ENCODE assay signal across 23 mouse cellular contexts in the genomic region with DNA sequence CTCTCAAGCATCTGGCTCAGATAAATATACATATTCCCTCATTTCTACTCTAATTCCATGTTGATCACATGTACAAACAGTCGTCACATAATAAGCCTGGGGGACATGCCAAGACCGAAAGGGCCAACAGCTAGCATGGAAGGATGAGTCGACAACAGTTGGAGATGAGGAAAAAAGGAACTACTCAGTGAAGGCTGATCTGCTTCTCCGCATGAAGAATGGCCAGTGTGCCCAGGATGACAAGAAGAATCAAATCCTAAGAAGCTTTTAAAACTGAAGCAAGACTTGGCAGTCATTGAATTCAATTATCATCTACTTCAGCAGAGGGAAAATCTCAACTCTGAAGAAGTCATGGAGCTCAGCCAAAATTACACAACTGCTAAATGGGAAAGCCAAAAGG.
DNase-seq lines count a peak whose midpoint lies in the region; ATAC-seq lines count a peak whose summit lies in the region.
"Had no signal": no experiment of that assay in that cellular context is flagged by ENCODE, and none has a peak within 500 bp of the region (broad histone marks: within the 10 kb centered on the region; RNA-seq: fewer than 3 reads in every experiment).

No protein-coding gene starts in this region.

- H3K9ac ChIP-seq in heart, embryonic 11.5 days (ENCODE audit: low read depth, low read length), result no peak overlapping the region
- H3K9ac ChIP-seq in lung, embryonic 16.5 days (ENCODE audit: low read length), result no peak overlapping the region
- H3K9ac ChIP-seq: embryonic facial prominence, embryonic 13.5 days; forebrain, postnatal 0 days; hindbrain, embryonic 15.5 days; limb, embryonic 15.5 days; liver, embryonic 15.5 days had no signal

- H3K27me3 ChIP-seq in heart, embryonic 11.5 days (ENCODE audit: control insufficient read depth, insufficient read depth, low read length), result no peaks in the 10 kb centered on the region
- no peaks in the 10 kb centered on the region for H3K27me3 ChIP-seq in lung, embryonic 16.5 days (ENCODE audit: control insufficient read depth, insufficient read depth, low read depth, low read length)
- H3K27me3 ChIP-seq: embryonic facial prominence, embryonic 13.5 days; hindbrain, embryonic 15.5 days; limb, embryonic 15.5 days; liver, embryonic 15.5 days had no signal

- no peak overlapping the region for H3K27ac ChIP-seq in heart, embryonic 11.5 days (ENCODE audit: low read depth, low read length)
- no peak overlapping the region for H3K27ac ChIP-seq in lung, embryonic 16.5 days (ENCODE audit: low read length)
- H3K27ac ChIP-seq: embryonic facial prominence, embryonic 13.5 days; heart, embryonic 10.5 days; hindbrain, embryonic 15.5 days; limb, embryonic 10.5 days; limb, embryonic 15.5 days; liver, embryonic 15.5 days had no signal

- DNase-seq in cerebellum, adult 9-10 months, result peak; percentile 0
- DNase-seq in cerebellum, postnatal 36 days, result no peak
- peak; percentile 17 to 29 for DNase-seq in heart, postnatal 10 days
- no peak for DNase-seq in lung, postnatal 4 days
- peak; percentile 12 for DNase-seq in lung, postnatal 36 days
- DNase-seq: adrenal gland, adult 8-10 months; embryo, embryonic 11 days; forebrain, postnatal 0 days; kidney, adult 8-10 months; kidney, postnatal 10 days; layer of hippocampus, adult 9-11 months; midbrain, embryonic 14.5 days; thymus, postnatal 4 days had no signal

- no peaks in the 10 kb centered on the region for H3K4me1 ChIP-seq in heart, embryonic 11.5 days (ENCODE audit: control insufficient read depth, insufficient read depth, low read length)
- H3K4me1 ChIP-seq in lung, embryonic 16.5 days (replicated peaks; ENCODE audit: control insufficient read depth, insufficient read depth, low read length), result no peaks in the 10 kb centered on the region
- H3K4me1 ChIP-seq: embryonic facial prominence, embryonic 13.5 days; heart, embryonic 10.5 days; hindbrain, embryonic 15.5 days; limb, embryonic 10.5 days; limb, embryonic 15.5 days; liver, embryonic 15.5 days had no signal

- 84% methylated on average over 4 of the region's 4 CpGs for WGBS in heart, embryonic 11.5 days (ENCODE audit: insufficient replicate concordance)
- 59% methylated on average over 4 of the region's 4 CpGs for WGBS in lung, embryonic 16.5 days

- no peak for ATAC-seq in heart, embryonic 11.5 days (replicated peaks; ENCODE audit: insufficient number of reproducible peaks, low FRiP score, low TSS enrichment)
- peak; percentile 54 for ATAC-seq in lung, embryonic 16.5 days (ENCODE audit: low read depth)
- ATAC-seq: forebrain, postnatal 0 days had no signal

- H3K9me3 ChIP-seq in heart, embryonic 11.5 days (replicated peaks; ENCODE audit: control insufficient read depth, low read length), result no peaks in the 10 kb centered on the region
- no peaks in the 10 kb centered on the region for H3K9me3 ChIP-seq in lung, embryonic 16.5 days (ENCODE audit: control insufficient read depth, low read length)
- H3K9me3 ChIP-seq: embryonic facial prominence, embryonic 13.5 days; G1E; heart, embryonic 10.5 days; hindbrain, embryonic 15.5 days; limb, embryonic 10.5 days; limb, embryonic 15.5 days; liver, embryonic 15.5 days had no signal

- H3K36me3 ChIP-seq in heart, embryonic 11.5 days (ENCODE audit: control insufficient read depth, insufficient read depth, low read length), result no peaks in the 10 kb centered on the region
- no peaks in the 10 kb centered on the region for H3K36me3 ChIP-seq in lung, embryonic 16.5 days (ENCODE audit: control insufficient read depth, insufficient read depth, low read length)
- H3K36me3 ChIP-seq: embryonic facial prominence, embryonic 13.5 days; G1E; heart, embryonic 10.5 days; hindbrain, embryonic 15.5 days; limb, embryonic 10.5 days; limb, embryonic 15.5 days; liver, embryonic 15.5 days had no signal

- H3K4me2 ChIP-seq in heart, embryonic 11.5 days, result no peak overlapping the region
- H3K4me2 ChIP-seq in lung, embryonic 16.5 days (ENCODE audit: low read depth, low read length), result no peak overlapping the region
- H3K4me2 ChIP-seq: embryonic facial prominence, embryonic 13.5 days; hindbrain, embryonic 15.5 days; limb, embryonic 15.5 days; liver, embryonic 15.5 days had no signal

- intact Hi-C loops in heart, postnatal 10 days (cut with DNase I), result no loop called here

- no peak overlapping the region for H3K4me3 ChIP-seq in heart, embryonic 11.5 days (ENCODE audit: low read depth, low read length)
- no peak overlapping the region for H3K4me3 ChIP-seq in lung, embryonic 16.5 days (ENCODE audit: low read length)
- H3K4me3 ChIP-seq: embryonic facial prominence, embryonic 13.5 days; erythroblast, embryonic 14.5 days; heart, embryonic 10.5 days; hindbrain, embryonic 15.5 days; limb, embryonic 10.5 days; limb, embryonic 15.5 days; liver, embryonic 15.5 days had no signal

Comparison
In these comparisons a context has a peak if more than half of its experiments do, and no peak if none do; other contexts are left out.
1. DNase-seq: peak in cerebellum, adult 9-10 months (single experiment), heart, postnatal 10 days (2 of 2) and lung, postnatal 36 days (single experiment); none in cerebellum, postnatal 36 days (0 of 2) and lung, postnatal 4 days (0 of 2).